Mouse (Mus musculus): ENCODE measurements around the gene Arnt.
"Not testable (repeated sequence)": the region's sequence is repeated elsewhere in the genome, so short reads cannot be mapped to it uniquely, and the experiment has no call there.

Arnt gene

DNA sequence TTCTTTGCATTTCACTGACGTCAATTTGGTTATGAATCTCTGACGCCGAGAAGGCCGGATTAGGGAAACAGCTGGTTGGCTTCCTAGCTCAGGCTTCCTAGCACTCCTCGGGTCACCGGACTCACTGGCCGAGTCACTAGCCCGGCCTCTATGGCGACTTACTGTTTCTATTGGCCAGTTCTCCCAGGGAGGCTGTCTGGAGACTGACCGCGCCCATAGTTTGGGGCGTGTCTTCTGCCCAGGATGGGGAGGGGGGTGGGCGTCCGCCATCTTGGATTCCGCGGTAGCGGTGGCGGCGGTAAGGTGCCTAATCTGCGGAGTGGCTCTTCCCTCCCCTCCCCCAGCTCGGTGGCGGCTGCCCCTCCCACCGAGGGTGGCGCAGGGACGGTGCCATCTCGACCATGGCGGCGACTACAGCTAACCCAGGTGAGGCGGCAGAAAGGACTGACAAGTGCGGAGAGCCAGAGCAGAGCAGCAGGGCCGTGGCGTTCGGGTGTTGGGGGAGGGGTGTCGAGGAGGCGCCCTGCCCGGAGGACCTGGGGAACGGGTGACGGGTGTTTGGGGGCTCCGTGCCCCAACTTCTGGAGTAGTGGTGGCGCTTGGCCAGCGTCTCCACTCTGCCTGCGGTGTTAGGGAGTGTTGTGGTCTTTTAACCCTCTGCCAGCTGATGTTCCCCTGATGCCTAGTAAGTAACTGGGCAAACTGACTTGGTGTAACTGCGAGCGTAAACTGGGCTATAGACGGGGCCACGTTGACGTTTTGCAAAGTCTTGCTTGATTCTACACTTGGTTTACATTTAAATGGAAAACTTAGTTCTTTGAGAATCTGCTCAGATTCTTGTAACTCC is at the start of gene Arnt:
Arnt (plus strand) TSS at position 253 of the 847 bp plus-strand sequence.
- DNase-seq: peak; percentile 98

GRCm38 (mm10) chr3:95385401-95386075 is 48.6 kb upstream of the Arnt start:
- no peak for DNase-seq

DNA sequence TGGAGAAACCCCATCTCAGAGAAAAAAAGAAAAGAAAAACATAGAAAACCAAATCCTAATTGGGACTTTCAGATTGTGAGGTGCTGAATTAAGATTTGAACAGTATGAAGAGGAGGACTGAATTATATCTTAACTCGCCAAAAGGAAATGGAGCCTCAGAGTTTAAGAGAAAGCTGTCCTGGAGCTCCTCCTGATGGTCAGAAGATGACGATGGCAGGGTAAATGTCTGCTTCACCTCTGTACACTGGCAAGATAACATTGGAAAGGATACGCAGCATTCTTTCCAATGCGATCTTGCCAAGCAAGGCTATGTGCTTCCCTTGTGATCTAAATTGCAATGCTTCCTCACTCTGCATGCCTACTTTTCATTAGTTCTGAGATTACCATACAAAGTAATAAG is 39.8 kb upstream of the Arnt start:
- peak; percentile 57 for DNase-seq

DNA sequence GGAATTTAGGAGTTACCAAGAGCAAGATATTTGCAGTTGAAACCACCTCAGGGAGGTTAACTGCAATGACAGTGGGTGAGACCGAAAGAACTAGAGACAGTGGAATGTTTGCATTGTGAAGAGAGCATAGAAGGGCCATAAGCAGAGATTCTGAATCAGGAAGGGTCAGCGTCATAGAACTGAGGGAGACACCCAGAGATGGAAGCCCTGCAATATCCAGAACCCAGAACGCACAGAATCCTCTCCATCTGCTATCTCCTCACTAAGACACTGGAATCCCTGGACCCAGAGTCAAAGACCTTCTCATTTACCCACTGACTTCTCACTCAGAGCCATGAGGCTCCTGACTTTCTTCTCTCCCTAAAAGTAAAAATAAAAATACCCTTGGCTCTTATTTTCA is 31.4 kb upstream of the Arnt start, which contains the start of gene 4930558C23Rik:
4930558C23Rik (minus strand) TSS at position 101 of the 400 bp plus-strand sequence.
- DNase-seq: no peak

DNA sequence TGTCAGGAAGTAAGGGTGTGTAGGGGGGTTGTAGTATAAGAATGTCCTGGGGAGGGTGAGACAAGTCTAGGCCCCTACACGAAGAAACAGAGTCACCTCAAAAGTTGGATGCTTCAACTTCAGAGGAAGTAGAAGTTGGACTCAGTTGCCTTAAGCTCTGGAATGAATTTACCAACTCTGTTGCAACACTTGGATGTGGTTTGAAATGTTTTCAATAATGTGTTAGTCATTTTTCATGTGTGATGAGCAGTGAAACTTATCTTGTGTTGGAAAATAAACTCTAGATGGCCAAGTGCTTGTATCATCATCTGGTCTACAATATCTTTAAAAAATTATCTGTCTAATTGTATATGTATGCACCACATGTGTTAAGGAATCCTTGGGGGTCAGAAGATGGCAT is 26.5 kb upstream of the Arnt start:
- DNase-seq: no peak

- no peak for DNase-seq
Observed at GRCm38 (mm10) chr3:95408852-95409251, 25.3 kb upstream of the Arnt start.

DNA sequence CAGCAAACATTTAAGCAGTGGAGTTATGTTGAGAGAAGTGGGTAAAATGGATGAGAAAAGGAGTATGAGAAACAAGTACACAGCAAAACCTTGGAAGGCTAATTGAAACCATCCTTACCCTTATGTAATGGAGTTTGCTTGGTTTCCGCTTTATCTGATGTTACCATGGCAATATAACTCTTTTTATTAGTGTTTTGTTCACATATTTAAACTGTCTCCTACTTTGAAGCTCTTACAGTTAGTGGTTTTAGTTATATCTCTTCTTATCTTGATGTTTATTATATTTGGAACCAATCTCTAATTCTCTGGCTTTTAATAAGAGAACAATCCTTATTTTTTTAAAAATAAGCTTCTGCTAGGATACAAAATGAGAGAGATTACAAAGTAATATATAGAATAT is 21.9 kb upstream of the Arnt start:
- no peak for DNase-seq

DNA sequence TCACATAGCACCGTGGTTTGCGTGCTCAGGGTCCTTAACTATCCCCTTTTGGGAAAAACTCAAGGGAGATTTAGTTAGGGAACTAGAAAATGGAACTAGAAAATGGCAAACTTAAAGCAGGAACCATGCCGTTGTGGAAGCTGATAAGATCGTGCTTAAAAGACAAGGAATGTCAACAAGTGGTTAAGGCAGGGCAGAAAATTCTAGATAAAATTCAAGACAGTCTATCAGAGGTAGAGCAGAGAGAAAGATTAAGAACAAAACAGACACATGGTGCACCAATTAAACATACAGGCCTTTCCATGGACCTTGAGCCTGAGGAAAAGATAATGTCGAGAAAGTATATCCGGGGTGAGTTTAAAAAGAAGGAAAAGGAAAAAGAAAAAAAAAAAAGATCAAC is 16.3 kb upstream of the Arnt start:
- DNase-seq: no peak

DNA sequence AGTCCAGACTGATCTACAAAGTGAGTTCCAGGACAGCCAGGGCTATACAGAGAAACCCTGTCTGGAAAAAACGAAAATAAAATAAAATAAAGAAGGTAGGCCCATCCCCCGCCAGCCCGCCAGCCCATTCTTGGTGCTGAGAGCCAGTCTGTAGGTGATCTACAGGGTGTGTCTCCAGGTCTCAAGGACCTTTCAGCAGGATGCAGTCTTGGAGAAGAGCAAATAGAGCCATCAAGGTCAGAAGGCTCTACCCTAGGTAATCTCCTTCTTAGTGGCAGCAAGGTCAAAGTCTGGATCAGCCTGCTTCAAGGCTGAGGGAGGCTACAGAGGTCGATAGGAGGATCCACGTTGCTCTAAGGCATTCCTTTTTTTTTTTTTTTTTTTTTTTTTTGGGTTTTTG is 7.7 kb upstream of the Arnt start:
- DNase-seq: not testable (repeated sequence)

DNA sequence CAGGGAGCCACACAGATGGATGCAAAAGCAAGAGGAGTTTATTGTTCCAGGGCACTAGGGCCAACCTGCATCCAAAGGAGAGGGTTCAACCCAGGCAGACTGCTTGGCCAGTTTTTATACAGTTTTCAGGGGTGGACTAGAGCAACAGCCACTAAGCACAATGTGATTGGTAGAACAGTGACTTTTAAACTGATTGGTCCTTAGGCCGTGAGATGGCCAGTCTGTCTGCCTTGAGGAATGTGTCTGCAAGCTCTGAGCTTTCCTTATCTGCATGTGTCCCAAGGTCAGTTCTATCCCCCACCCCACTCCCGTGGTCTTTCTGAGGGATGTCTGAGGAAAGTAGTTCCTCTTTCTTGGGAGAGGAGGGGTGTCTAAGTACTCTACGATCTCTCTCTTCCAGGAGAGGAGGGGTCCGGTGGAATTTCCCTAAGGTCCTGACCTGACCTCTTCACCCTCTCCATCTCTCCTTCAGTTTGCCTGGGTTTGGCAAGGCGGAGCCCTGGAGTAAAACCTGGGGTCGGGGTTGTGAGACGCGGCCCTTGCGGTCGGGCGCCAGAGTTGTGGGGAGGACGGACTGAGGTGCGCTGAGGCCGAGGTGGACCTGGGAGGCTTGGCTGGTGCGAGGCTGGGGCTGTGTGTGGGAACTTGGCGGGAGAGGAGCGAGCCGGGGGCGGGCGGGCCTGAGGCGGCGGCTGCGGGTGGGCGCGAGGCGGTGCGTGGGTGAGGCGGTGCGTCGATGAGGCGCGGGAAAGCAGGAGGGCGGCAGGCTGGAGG is 6.9 kb upstream of the Arnt start:
- not testable (repeated sequence) for DNase-seq

GRCm38 (mm10) chr3:95427891-95428238 is 6.3 kb upstream of the Arnt start:
- DNase-seq: not testable (repeated sequence)

DNA sequence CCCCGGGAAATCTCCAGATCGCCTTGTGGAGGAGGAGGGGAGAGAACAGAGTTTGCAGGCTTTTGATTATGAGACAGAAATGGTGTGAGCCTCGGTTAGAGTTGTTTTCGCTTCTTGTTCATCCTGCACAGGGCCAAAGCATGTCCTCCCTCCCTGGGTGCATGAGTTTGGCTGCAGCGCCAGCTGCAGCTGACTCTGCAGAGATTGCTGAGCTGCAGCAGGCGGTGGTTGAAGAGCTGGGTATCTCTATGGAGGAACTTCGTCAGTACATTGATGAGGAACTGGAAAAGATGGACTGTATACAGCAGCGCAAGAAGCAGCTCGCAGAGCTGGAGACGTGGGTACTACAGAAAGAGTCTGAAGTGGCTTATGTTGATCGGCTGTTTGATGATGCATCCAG is 5.8 kb upstream of the Arnt start:
- DNase-seq: not testable (repeated sequence)

- DNase-seq: peak; percentile 19
Observed at GRCm38 (mm10) chr3:95433301-95433915, 780 bp upstream of the Arnt start.

- no peak for DNase-seq
Observed at GRCm38 (mm10) chr3:95434983-95435370, 789 bp downstream of the Arnt start.

DNA sequence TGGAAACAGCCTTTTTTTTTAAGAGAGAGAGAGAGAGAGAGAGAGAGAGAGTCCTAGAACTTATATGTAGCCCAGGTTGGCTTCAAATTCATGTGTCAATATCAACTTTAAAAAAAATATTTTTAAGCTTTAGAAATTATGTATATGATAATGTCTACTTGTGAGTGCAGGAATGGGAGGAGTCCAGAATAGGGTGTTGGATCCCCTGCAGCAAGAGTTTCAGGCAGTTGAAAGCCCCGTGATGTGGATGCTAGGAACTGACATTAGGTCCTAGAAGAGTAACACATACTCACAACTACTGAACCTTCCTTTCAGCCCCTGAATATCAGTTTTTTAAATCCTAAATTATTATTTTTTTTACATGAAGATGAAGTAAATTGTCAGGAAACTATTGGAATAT is 1.4 kb downstream of the Arnt start:
- DNase-seq: no peak

GRCm38 (mm10) chr3:95438636-95439035 is 4.4 kb downstream of the Arnt start:
- not testable (repeated sequence) for DNase-seq

- DNase-seq: no peak
Observed at GRCm38 (mm10) chr3:95439670-95440069, 5.5 kb downstream of the Arnt start.

- DNase-seq: peak; percentile 54
Observed at GRCm38 (mm10) chr3:95442406-95443117, 8.4 kb downstream of the Arnt start.

GRCm38 (mm10) chr3:95445311-95445710 is 11.1 kb downstream of the Arnt start:
- DNase-seq: no peak

GRCm38 (mm10) chr3:95450408-95450807 is 16.2 kb downstream of the Arnt start:
- DNase-seq: peak; percentile 47

GRCm38 (mm10) chr3:95450915-95451314 is 16.7 kb downstream of the Arnt start:
- DNase-seq: no peak

DNA sequence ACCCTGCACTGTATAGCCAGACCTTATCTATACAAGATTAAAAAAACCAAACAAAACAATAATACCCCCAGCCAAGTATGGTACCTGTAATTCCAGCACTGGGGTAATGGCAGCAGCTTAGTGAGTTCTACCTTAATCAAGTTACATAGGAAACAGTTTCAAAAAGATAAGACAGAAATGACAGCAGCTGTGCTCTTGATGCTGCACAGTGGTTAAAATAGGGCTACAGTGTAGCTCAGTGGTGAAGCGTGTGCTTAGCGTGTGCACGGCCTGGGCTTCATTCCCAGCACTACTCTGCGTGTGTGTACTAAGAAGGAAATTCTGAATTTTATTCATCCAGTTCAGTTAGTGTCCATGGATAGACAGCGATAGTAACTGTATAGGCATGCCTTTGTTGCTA is 22.2 kb downstream of the Arnt start:
- no peak for DNase-seq
